Mouse (Mus musculus) heart, postnatal 0 days (tissue): ENCODE measurements around the gene Nat8f6. TPM values are rescaled to one million over a fixed set of nuclear protein-coding genes. Genes with fewer than 3 reads are reported as not detected.
"Not testable (repeated sequence)": the region's sequence is repeated elsewhere in the genome, so short reads cannot be mapped to it uniquely, and the experiment has no call there.

Experiments used
- ATAC-seq: fragments of 200-750 bp; cut with Nextera tagmentation; 2 replicates; pipeline ENCODE4 v1.8.0; 2017; ENCODE audit warnings: low read depth, moderate number of reproducible peaks, moderate library complexity; ENCODE audit not compliant: insufficient read depth
- DNase-seq: peaks from one replicate; pipeline ENCODE4 v3.0.0-alpha.2; 2016; ENCODE audit warnings: low spot score
- H3K27ac ChIP-seq: fragments of 300-500 bp; sonication (generic); 2 replicates; pipeline ENCODE4 v1.5.1; 2014; ENCODE audit warnings: low read depth, mild to moderate bottlenecking
- H3K27me3 ChIP-seq: fragments of 300-500 bp; sonication (generic); 2 replicates; pipeline ENCODE4 v1.6.1; 2014; ENCODE audit warnings: low read length, mixed read lengths; ENCODE audit not compliant: control insufficient read depth, insufficient read depth
- H3K36me3 ChIP-seq: fragments of 300-500 bp; sonication (generic); replicated peaks from 2 replicates; pipeline ENCODE4 v1.6.1; 2014; ENCODE audit warnings: low read length, mixed read lengths; ENCODE audit not compliant: control insufficient read depth, insufficient read depth
- H3K4me1 ChIP-seq: fragments of 300-500 bp; sonication (generic); 2 replicates; pipeline ENCODE4 v1.6.1; 2014; ENCODE audit warnings: antibody characterized with exemption; ENCODE audit not compliant: control insufficient read depth, insufficient read depth
- H3K4me2 ChIP-seq: fragments of 300-500 bp; sonication (generic); 2 replicates; pipeline ENCODE4 v1.6.1; 2014; ENCODE audit warnings: low read depth, mild to moderate bottlenecking, low read length, moderate library complexity
- H3K4me3 ChIP-seq: fragments of 300-500 bp; sonication (generic); 2 replicates; pipeline ENCODE4 v1.5.1; 2014; ENCODE audit warnings: low read depth, low read length
- H3K9ac ChIP-seq: fragments of 300-500 bp; sonication (generic); replicated peaks from 2 replicates; pipeline ENCODE4 v1.6.1; 2014; ENCODE audit warnings: low read depth, low read length, mixed read lengths
- H3K9me3 ChIP-seq: fragments of 300-500 bp; sonication (generic); replicated peaks from 2 replicates; pipeline ENCODE4 v1.6.1; 2016; ENCODE audit warnings: low read length; ENCODE audit not compliant: control insufficient read depth
- CTCF ChIP-seq: IDR thresholded peaks from 2 replicates; pipeline ENCODE4 v1.5.1; 2016; ENCODE audit warnings: antibody characterized with exemption, control low read depth, low read depth
- EP300 ChIP-seq: IDR thresholded peaks from 2 replicates; pipeline ENCODE4 v1.6.1; 2016; ENCODE audit warnings: antibody characterized with exemption, low read depth
- WGBS: fragments of 180-500 bp; shearing (Covaris S2); extraction: QIAGEN DNeasy Blood & Tissue Kit; methylation state at CpG from one replicate; pipeline ENCODE4 v1.1.7; 2014; 5-methylcytosine and 5-hydroxymethylcytosine counted together
- polyA plus RNA-seq: library from polyadenylated mRNA; unstranded; fragments of >200 nt; fragmentation: Nextera tagmentation; extraction: Ambion mirVana; gene quantifications from 2 replicates; pipeline ENCODE4 v1.2.1, GENCODE M21; 2015
- total RNA-seq: library from RNA; depleted of rRNA; stranded (reverse); fragments of >200 nt; gene quantifications from 2 replicates; pipeline ENCODE4 v1.2.3, GENCODE M21; 2014; ENCODE audit warnings: low replicate concordance

Nat8f6 gene
- total and polyA plus RNA-seq, 2 experiments from 2014 or later = not detected

DNA sequence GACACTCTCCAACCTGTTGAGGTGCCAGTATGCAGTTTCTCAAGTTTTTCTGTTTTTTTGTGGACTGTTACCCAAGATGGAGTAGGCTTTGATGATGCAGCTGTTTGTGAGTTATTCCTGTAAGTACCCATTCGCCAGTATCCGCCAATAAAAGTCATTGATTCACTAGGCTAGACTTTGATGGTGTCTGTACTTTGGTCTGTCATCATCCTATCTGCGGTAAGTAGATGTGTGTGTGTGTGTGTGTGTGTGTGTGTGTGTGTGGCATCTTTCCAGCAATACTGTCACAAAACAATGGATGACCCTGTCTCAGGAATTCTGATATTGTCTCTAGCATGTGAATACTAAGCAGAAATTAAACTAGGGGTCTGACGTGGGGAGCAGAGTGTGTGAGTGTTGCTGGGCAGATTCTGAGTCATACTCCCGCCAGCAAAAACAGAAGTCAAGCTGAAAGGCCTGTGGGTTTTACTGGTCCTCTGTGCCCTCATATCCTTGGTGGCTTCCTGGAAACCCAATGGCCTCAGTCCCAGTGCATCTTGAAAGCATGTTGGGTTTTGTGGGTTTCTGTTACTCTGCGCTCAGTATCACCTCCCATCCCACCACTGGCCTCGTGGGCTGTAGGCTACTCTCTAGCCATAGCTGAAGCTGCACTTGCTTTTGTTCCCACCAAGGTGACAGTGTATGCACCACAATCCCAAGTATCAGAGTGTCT is 30.5 kb upstream of the Nat8f6 start:
- ATAC-seq (no peak), DNase-seq (no peak)
- 78% methylated on average over 7 of the region's 7 CpGs for WGBS
- no peaks in the 10 kb centered on the region for H3K36me3 ChIP-seq
- H3K27ac ChIP-seq = no peak overlapping the region
- H3K4me3 ChIP-seq = no peak overlapping the region
- no peak overlapping the region for H3K4me2 ChIP-seq
- H3K9ac ChIP-seq = no peak overlapping the region
- no peaks in the 10 kb centered on the region for H3K27me3 ChIP-seq
- H3K9me3 ChIP-seq = no peaks in the 10 kb centered on the region
- no peaks in the 10 kb centered on the region for H3K4me1 ChIP-seq
- TF ChIP-seq CTCF = no peak
- TF ChIP-seq EP300 = no peak

- H3K9ac ChIP-seq = no peak overlapping the region
- no peak overlapping the region for H3K4me3 ChIP-seq
- no peaks in the 10 kb centered on the region for H3K36me3 ChIP-seq
- no peaks in the 10 kb centered on the region for H3K4me1 ChIP-seq
- ATAC-seq (no peak), DNase-seq (no peak)
- no peak for TF ChIP-seq CTCF
- TF ChIP-seq EP300 = no peak
- WGBS = 28% methylated on average over 2 of the region's 2 CpGs
- H3K27me3 ChIP-seq = no peaks in the 10 kb centered on the region
- no peak overlapping the region for H3K4me2 ChIP-seq
- H3K9me3 ChIP-seq = no peaks in the 10 kb centered on the region
- no peak overlapping the region for H3K27ac ChIP-seq
Observed at GRCm38 (mm10) chr6:85849240-85849639, 28.5 kb upstream of the Nat8f6 start.

GRCm38 (mm10) chr6:85848140-85848539 is 27.4 kb upstream of the Nat8f6 start:
- Histone ChIP-seq H3K36me3 (no peaks in the 10 kb centered on the region), H3K4me3 (no peak overlapping the region), H3K27me3 (no peaks in the 10 kb centered on the region), H3K9ac (no peak overlapping the region), H3K4me1 (no peaks in the 10 kb centered on the region), H3K9me3 (no peaks in the 10 kb centered on the region), H3K4me2 (no peak overlapping the region), H3K27ac (no peak overlapping the region)
- 78% methylated on average over 4 of the region's 4 CpGs for WGBS
- no peak for TF ChIP-seq CTCF
- no peak for TF ChIP-seq EP300
- DNase-seq (no peak), ATAC-seq (no peak)

DNA sequence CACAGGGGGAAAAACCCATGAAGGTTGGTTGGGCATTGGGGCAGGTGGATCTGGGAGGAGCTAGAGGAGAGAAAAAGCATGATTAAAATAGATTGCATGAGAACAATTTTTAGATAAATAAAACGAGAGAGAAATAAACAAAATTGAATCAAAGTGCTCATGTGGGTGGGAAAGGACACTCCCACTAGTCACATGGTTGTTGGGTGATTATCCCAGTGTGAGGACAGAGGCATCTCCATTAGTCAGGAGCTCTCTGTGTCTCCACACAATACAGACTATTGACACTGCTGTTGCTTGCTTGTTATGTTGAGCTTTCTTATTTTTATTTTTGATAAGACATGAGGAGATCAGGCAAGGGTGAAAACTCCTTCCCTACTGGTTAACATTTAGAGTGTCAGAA is 26.2 kb upstream of the Nat8f6 start:
- Histone ChIP-seq H3K4me2 (no peak overlapping the region), H3K4me3 (no peak overlapping the region), H3K4me1 (no peaks in the 10 kb centered on the region), H3K27me3 (no peaks in the 10 kb centered on the region), H3K9ac (no peak overlapping the region), H3K36me3 (no peaks in the 10 kb centered on the region), H3K27ac (no peak overlapping the region), H3K9me3 (no peaks in the 10 kb centered on the region)
- DNase-seq = no peak
- ATAC-seq = no peak
- TF ChIP-seq EP300 = no peak
- no peak for TF ChIP-seq CTCF
- WGBS = 27% methylated on average over 1 of the region's 1 CpGs

- not testable (repeated sequence) for ATAC-seq, H3K9me3 ChIP-seq, H3K9ac ChIP-seq, H3K4me3 ChIP-seq, DNase-seq, H3K4me1 ChIP-seq, H3K27ac ChIP-seq, H3K4me2 ChIP-seq, H3K27me3 ChIP-seq, H3K36me3 ChIP-seq
- WGBS = 79% methylated on average over 25 of the region's 25 CpGs
Observed at GRCm38 (mm10) chr6:85843677-85844458, 23.1 kb upstream of the Nat8f6 start.
